Mouse (Mus musculus): ENCODE data around the gene 2310009B15Rik. TPM values are rescaled to one million over a fixed set of nuclear protein-coding genes. Genes with fewer than 3 reads are reported as not detected.

Gene 2310009B15Rik
- polyA plus RNA-seq, 1 experiment from 2014 or later = 30.7 TPM

Other genes starting within 250 kb of the 2310009B15Rik start
- gene Nek7, start 236.7 kb downstream of the 2310009B15Rik start, polyA plus RNA-seq (2015; fragmentation: Nextera tagmentation; extraction: Ambion mirVana) = 11.0 and 18.8 TPM in 2 replicates
- 15.9 and 64.3 TPM in 2 replicates for gene Lhx9, start 8.3 kb downstream of the 2310009B15Rik start, polyA plus RNA-seq (2015; fragmentation: Nextera tagmentation; extraction: Ambion mirVana)
- gene Dennd1b, start 106.6 kb upstream of the 2310009B15Rik start, polyA plus RNA-seq (2015; fragmentation: Nextera tagmentation; extraction: Ambion mirVana) = 7.9 and 12.1 TPM in 2 replicates

Measured in hindbrain, embryonic 15.5 days (tissue).